Mouse (Mus musculus) kidney, postnatal 14 days (tissue): Measurements from ENCODE around the gene Tmem132b.

Experiments
- DNase-seq: peaks from one replicate; pipeline ENCODE4 v3.0.0; 2022; ENCODE audit warnings: mixed read lengths

Gene Tmem132b

GRCm38 (mm10) chr5:125799622-125800021, 268.0 kb downstream of the Tmem132b start:
- no peak for DNase-seq

- DNase-seq: peak; percentile 4
Observed at GRCm38 (mm10) chr5:125800025-125800424, 268.5 kb downstream of the Tmem132b start.

- no peak for DNase-seq
Observed at GRCm38 (mm10) chr5:125802801-125803200, 271.2 kb downstream of the Tmem132b start.

- no peak for DNase-seq
Observed at GRCm38 (mm10) chr5:125805327-125805726, 273.8 kb downstream of the Tmem132b start.

- DNase-seq: no peak
Observed at GRCm38 (mm10) chr5:125807861-125808260, 276.3 kb downstream of the Tmem132b start.

- no peak for DNase-seq
Observed at GRCm38 (mm10) chr5:125829342-125829741, 297.8 kb downstream of the Tmem132b start.

GRCm38 (mm10) chr5:125835890-125836289, 304.3 kb downstream of the Tmem132b start:
- no peak for DNase-seq

- no peak for DNase-seq
Observed at GRCm38 (mm10) chr5:125836761-125837160, 305.2 kb downstream of the Tmem132b start.
